Mouse (Mus musculus) liver, postnatal 0 days (tissue): Measurements from ENCODE around the gene 4930455H04Rik. TPM values are rescaled to one million over a fixed set of nuclear protein-coding genes. Genes with fewer than 3 reads are reported as not detected.

Experiments
- ATAC-seq: fragments of 200-750 bp; cut with Nextera tagmentation; 2 replicates; pipeline ENCODE4 v1.8.0; 2017; ENCODE audit warnings: mild to moderate bottlenecking, moderate library complexity
- DNase-seq: peaks from one replicate; pipeline ENCODE4 v3.0.0-alpha.2; 2016
- H3K27ac ChIP-seq: fragments of 300-500 bp; sonication (generic); 2 replicates; pipeline ENCODE4 v1.5.1; 2014; ENCODE audit warnings: antibody characterized with exemption, moderate library complexity, mild to moderate bottlenecking, low read depth
- H3K27me3 ChIP-seq: fragments of 300-500 bp; sonication (generic); 2 replicates; pipeline ENCODE4 v1.6.1; 2014; ENCODE audit warnings: low read length, control low read depth, mixed read lengths; ENCODE audit not compliant: insufficient read depth
- H3K36me3 ChIP-seq: fragments of 300-500 bp; sonication (generic); replicated peaks from 2 replicates; pipeline ENCODE4 v1.6.1; 2014; ENCODE audit warnings: mild to moderate bottlenecking, control low read depth, low read length, moderate library complexity, mixed read lengths; ENCODE audit not compliant: insufficient read depth
- H3K4me1 ChIP-seq: fragments of 300-500 bp; sonication (generic); 2 replicates; pipeline ENCODE4 v1.6.1; 2014; ENCODE audit warnings: antibody characterized with exemption, mild to moderate bottlenecking, control low read depth; ENCODE audit not compliant: insufficient read depth
- H3K4me2 ChIP-seq: fragments of 300-500 bp; sonication (generic); 2 replicates; pipeline ENCODE4 v1.6.1; 2014; ENCODE audit warnings: low read depth, mild to moderate bottlenecking, low read length, moderate library complexity, mixed read lengths
- H3K4me3 ChIP-seq: fragments of 300-500 bp; sonication (generic); 2 replicates; pipeline ENCODE4 v1.5.1; 2014; ENCODE audit warnings: low read depth, low read length
- H3K9ac ChIP-seq: fragments of 300-500 bp; sonication (generic); replicated peaks from 2 replicates; pipeline ENCODE4 v1.6.1; 2014; ENCODE audit warnings: mild to moderate bottlenecking, moderate library complexity
- H3K9me3 ChIP-seq: fragments of 300-500 bp; sonication (generic); 2 replicates; pipeline ENCODE4 v1.6.1; 2016; ENCODE audit warnings: mild to moderate bottlenecking, control low read depth, low read length, mixed read lengths
- CTCF ChIP-seq: sonication (generic); IDR thresholded peaks from 2 replicates; pipeline ENCODE4 v1.5.1; 2016; ENCODE audit warnings: antibody characterized with exemption, low read depth
- EP300 ChIP-seq: IDR thresholded peaks from 2 replicates; pipeline ENCODE4 v1.6.1; 2016; ENCODE audit warnings: antibody characterized with exemption, low read depth, mild to moderate bottlenecking
- WGBS: fragments of 180-500 bp; shearing (Covaris S2); extraction: QIAGEN DNeasy Blood & Tissue Kit; methylation state at CpG from one replicate; pipeline ENCODE4 v1.1.7; 2014; ENCODE audit not compliant: insufficient replicate concordance; 5-methylcytosine and 5-hydroxymethylcytosine counted together
- polyA plus RNA-seq: library from polyadenylated mRNA; unstranded; fragments of >200 nt; fragmentation: Nextera tagmentation; extraction: Ambion mirVana; gene quantifications from 2 replicates; pipeline ENCODE4 v1.2.1, GENCODE M21; 2015

4930455H04Rik gene
- polyA plus RNA-seq, 1 experiment from 2014 or later, result not detected

DNA sequence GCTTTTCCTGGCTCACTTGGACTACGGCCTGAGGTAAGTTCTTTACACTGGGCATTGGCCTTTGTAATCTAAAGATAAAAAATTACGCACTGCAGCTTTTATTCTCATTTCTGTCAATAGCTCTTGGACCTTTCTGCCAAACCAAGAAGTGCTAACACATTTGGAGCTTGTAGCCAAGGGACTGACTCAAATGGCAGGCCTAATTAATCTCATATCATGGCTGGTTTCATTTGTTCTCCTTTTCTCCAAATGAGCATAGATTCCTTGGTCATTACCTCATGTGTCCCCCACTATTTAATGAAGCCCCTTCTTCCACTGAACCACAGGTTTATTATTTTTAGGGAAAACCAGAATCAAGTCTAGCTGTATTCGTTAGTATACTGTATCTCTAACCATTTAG is 20.2 kb downstream of the 4930455H04Rik start:
- 78% methylated on average over 3 of the region's 3 CpGs for WGBS
- no peak for TF ChIP-seq EP300
- no peaks in the 10 kb centered on the region for H3K27me3 ChIP-seq

DNA sequence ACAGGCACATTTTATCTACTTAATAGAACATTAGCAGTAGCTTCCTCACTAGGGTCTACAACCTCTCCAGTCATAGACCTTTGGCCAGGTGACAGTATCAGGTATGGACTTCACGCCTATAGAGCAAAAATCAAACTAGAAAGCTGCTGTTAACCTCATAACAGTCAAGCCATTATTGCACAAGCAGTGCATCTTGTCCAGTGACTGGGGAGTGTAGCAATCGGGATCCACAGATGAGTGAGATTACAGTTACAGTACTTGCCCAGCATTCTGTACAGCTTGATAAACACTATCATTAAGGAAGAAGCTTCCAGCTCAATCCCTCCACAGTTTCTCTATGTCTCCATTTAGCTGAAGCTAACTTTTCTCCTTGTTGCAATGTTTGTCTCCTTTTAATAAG is 23.1 kb downstream of the 4930455H04Rik start:
- Histone ChIP-seq H3K9ac (no peak overlapping the region), H3K27me3 (no peaks in the 10 kb centered on the region), H3K36me3 (no peaks in the 10 kb centered on the region), H3K27ac (no peak overlapping the region), H3K9me3 (no peaks in the 10 kb centered on the region), H3K4me1 (no peaks in the 10 kb centered on the region), H3K4me2 (no peak overlapping the region), H3K4me3 (no peak overlapping the region)
- WGBS, result 55% methylated on average over 2 of the region's 2 CpGs
- TF ChIP-seq CTCF (no peak), EP300 (no peak)
- DNase-seq (no peak), ATAC-seq (no peak)

More for the DNA sequence above, 20.2 kb downstream of the 4930455H04Rik start:
- H3K9ac ChIP-seq, result no peak overlapping the region
- no peak overlapping the region for H3K4me3 ChIP-seq
- H3K36me3 ChIP-seq, result no peaks in the 10 kb centered on the region
- no peak overlapping the region for H3K4me2 ChIP-seq
- ATAC-seq (no peak), DNase-seq (no peak)
- H3K4me1 ChIP-seq, result no peaks in the 10 kb centered on the region
- no peak overlapping the region for H3K27ac ChIP-seq
- no peaks in the 10 kb centered on the region for H3K9me3 ChIP-seq

DNA sequence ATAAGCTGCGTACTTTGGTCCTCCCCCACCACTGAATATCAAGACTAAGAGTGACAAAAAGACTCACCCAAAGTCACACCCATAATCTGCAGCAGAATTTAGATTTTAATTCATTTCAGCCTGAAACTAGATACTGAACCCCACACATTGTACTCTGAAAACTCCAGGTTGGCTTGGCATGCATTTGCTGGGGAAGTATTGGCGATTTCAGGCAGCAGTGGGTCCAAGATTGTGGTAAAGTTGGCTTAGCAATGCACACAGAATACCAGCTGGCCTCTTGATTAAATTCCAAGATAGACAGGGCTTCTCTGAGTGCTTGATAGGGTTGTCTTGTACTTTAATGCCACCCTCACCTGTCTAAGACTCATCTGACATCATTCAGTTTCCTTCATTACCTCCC is 24.9 kb downstream of the 4930455H04Rik start:
- WGBS, result 67% methylated on average over 2 of the region's 2 CpGs
- no peak overlapping the region for H3K4me3 ChIP-seq
- ATAC-seq (no peak), DNase-seq (no peak)
- TF ChIP-seq EP300, result no peak
- no peak for TF ChIP-seq CTCF
- no peaks in the 10 kb centered on the region for H3K27me3 ChIP-seq
- no peak overlapping the region for H3K9ac ChIP-seq
- H3K27ac ChIP-seq, result no peak overlapping the region
- no peaks in the 10 kb centered on the region for H3K4me1 ChIP-seq
- no peak overlapping the region for H3K4me2 ChIP-seq
- H3K36me3 ChIP-seq, result no peaks in the 10 kb centered on the region
- no peaks in the 10 kb centered on the region for H3K9me3 ChIP-seq

DNA sequence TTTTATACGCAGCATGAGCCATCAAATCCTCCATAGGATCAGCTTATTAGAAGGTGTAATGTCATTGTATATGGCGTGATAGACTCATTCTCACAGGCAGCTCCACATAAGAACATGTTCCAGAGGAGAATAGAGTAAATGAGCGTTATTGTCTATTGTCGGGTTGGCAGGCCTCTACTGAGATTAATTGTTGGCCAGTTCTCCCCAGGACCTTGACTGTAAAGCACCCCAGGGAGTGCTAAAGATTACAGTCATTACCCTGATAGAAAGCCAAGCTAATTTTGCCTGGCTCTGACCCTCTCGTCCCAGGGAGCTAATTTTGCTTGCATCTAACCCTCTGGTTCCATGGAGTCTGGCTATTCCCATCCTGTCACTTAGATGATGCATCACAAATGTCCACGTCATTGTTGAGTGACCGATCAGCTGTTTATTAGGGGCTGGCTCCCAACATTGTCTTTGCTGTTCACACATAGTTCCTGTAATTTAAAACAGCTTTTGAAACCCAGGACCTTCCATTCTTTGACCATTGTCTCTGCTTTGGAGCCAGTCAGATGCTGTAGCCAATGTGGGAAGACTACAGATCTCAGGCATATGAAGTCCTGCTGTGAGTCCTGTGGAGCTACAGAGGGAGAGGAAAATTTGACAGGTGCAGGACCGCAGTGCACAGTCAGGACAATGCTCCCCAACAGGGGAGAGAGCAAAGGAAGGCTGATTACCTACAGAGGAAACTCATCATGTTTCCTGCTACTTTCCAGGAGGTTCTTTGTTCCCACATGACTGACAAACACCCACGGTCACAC is 33.8 kb downstream of the 4930455H04Rik start:
- H3K4me1 ChIP-seq, result no peaks in the 10 kb centered on the region
- no peaks in the 10 kb centered on the region for H3K36me3 ChIP-seq

DNA sequence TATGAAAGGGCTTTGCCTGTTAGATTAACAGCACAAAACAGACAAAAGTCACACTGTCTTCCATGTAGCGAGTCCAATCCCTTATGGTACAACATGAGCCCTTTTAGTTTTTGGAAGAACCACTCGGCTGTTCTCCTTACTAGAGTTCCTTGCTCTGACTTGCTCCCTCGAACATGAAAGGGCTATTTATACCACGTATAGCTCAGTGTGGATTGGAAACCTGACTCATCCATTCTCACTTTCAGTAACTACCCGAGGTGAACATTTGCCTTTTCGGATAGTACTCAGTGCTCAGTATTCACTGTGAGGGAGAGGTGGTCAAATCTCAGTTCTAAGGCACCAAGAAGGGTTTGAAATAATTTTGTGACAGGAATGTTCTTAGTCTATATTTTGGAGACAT is 35.3 kb downstream of the 4930455H04Rik start:
- no peaks in the 10 kb centered on the region for H3K36me3 ChIP-seq
- H3K27ac ChIP-seq, result no peak overlapping the region
- ATAC-seq (no peak), DNase-seq (no peak)
- H3K4me2 ChIP-seq, result no peak overlapping the region
- no peaks in the 10 kb centered on the region for H3K9me3 ChIP-seq
- TF ChIP-seq EP300 (no peak), CTCF (no peak)
- H3K27me3 ChIP-seq, result no peaks in the 10 kb centered on the region
- no peak overlapping the region for H3K9ac ChIP-seq
- 72% methylated on average over 6 of the region's 6 CpGs for WGBS
- H3K4me3 ChIP-seq, result no peak overlapping the region
- no peaks in the 10 kb centered on the region for H3K4me1 ChIP-seq

More for the DNA sequence above, 33.8 kb downstream of the 4930455H04Rik start:
- no peak overlapping the region for H3K4me3 ChIP-seq
- 58% methylated on average over 9 of the region's 9 CpGs for WGBS
- H3K4me2 ChIP-seq, result no peak overlapping the region
- no peak for DNase-seq
- H3K27ac ChIP-seq, result no peak overlapping the region
- no peak for ATAC-seq
- no peaks in the 10 kb centered on the region for H3K9me3 ChIP-seq
- no peak for TF ChIP-seq CTCF
- no peak for TF ChIP-seq EP300
- H3K27me3 ChIP-seq, result no peaks in the 10 kb centered on the region
- H3K9ac ChIP-seq, result no peak overlapping the region

DNA sequence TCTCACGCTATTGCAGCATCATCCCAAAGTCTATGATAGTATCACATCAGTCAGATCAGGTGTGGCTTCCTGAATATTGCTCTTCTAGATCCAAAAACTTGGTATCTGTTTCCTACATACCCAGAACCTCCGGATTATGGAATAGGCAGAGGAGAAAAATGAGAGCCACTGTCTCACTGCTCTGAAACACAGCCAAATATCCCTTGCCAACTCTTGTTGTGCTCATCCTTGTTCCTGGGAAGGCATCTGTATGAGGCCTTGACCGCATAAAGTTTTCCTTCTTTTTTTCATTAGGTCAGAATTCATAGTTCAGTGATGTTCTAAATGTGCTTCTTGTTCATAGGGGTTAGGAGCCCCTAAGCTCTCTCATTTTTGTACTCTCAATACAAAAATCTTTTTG is 38.6 kb downstream of the 4930455H04Rik start:
- Histone ChIP-seq H3K9ac (no peak overlapping the region), H3K27ac (no peak overlapping the region), H3K27me3 (no peaks in the 10 kb centered on the region), H3K36me3 (no peaks in the 10 kb centered on the region), H3K9me3 (no peaks in the 10 kb centered on the region), H3K4me3 (no peak overlapping the region), H3K4me1 (no peaks in the 10 kb centered on the region), H3K4me2 (no peak overlapping the region)
- ATAC-seq (no peak), DNase-seq (no peak)
- TF ChIP-seq CTCF (no peak), EP300 (no peak)
- 77% methylated on average over 3 of the region's 3 CpGs for WGBS
